Mouse (Mus musculus) cortical plate, adult 2 months (tissue): ENCODE data around the gene Ccnb1.

Source experiments
- CTCF ChIP-seq: fragments of 200-500 bp; IDR thresholded peaks from 2 replicates; pipeline ENCODE4 v1.5.1; 2011; ENCODE audit warnings: mild to moderate bottlenecking, control low read depth, low read length; ENCODE audit not compliant: insufficient read depth; ENCODE audit errors: extremely low read depth
- POLR2A ChIP-seq: fragments of 200-500 bp; IDR thresholded peaks from 2 replicates; pipeline ENCODE4 v1.6.1; 2011; ENCODE audit warnings: mild to moderate bottlenecking, low read length, control low read depth; ENCODE audit not compliant: insufficient read depth; ENCODE audit errors: extremely low read depth

DNA sequence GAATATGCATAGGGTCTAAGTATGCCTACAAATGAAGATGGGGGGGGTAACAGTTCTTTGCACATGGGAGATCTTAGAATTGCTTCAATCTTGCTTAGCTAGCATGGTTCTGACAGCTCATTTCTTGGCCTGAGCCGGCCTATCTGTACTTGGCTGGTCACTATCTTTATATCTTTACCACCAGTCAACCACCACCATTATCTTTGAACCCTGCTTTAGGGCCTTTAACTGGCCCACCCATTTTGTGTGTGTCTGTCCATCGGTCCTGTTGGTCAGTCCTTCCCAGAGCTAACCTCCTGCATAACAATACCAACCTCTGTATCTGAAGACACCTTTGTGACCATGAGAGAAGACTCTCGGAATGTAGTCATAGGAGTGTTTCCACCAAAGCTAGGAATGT is 35.0 kb downstream of the Ccnb1 start:
- TF ChIP-seq POLR2A (no peak), CTCF (no peak)
